Mouse (Mus musculus) left cerebral cortex, adult 6 months (tissue): ENCODE results near the gene Olfr213. TPM values are rescaled to one million over a fixed set of nuclear protein-coding genes. Genes with fewer than 3 reads are reported as not detected.

Experiments used
- long read RNA-seq, 2 experiments: library from polyadenylated mRNA; unstranded; transcript quantifications; one replicate each; pipeline ENCODE4 v2.0.0; 2019 to 2020
- polyA plus RNA-seq: library from polyadenylated mRNA; unstranded; fragments of <200 nt; fragmentation: Nextera tagmentation; gene quantifications from 2 replicates; pipeline ENCODE4 v1.2.3, GENCODE M21; 2021

Gene Olfr213
- polyA plus RNA-seq, result not detected in 2 replicates
- long read RNA-seq, experiment 1, result 0 reads
- long read RNA-seq, experiment 2, result 0 reads

GRCm38 (mm10) chr6:116538156-116538555, at the start of gene Olfr213:
TSS of gene Olfr213 (plus strand) at chr6:116538456.

GRCm38 (mm10) chr6:116488791-116489190, 49.5 kb upstream of the Olfr213 start, which contains the start of gene Olfr211:
TSS of gene Olfr211 (plus strand) at chr6:116489091.

GRCm38 (mm10) chr6:116506302-116507003, 31.8 kb upstream of the Olfr213 start, which contains the start of gene Olfr212:
TSS of gene Olfr212 (plus strand) at chr6:116506516.

GRCm38 (mm10) chr6:116550841-116551240, 12.6 kb downstream of the Olfr213 start, which contains the start of gene Gm5580:
TSS of gene Gm5580 (plus strand) at chr6:116551141.

GRCm38 (mm10) chr6:116553935-116554334, 15.7 kb downstream of the Olfr213 start, which contains the start of gene Olfr214:
TSS of gene Olfr214 (plus strand) at chr6:116554235.

GRCm38 (mm10) chr6:116584095-116584494, 45.8 kb downstream of the Olfr213 start, which contains the start of gene Olfr215:
TSS of gene Olfr215 (minus strand) at chr6:116584195.

Other genes with a start within 250 kb of the Olfr213 start
- gene March8, start 200.4 kb upstream of the Olfr213 start, polyA plus RNA-seq, result 12.2 and 26.5 TPM in 2 replicates
- gene Alox5, start 77.3 kb upstream of the Olfr213 start, polyA plus RNA-seq, result 0.44 and 0.45 TPM in 2 replicates
- gene Olfr211, start 49.4 kb upstream of the Olfr213 start, polyA plus RNA-seq, result not detected in 2 replicates
- not detected in 2 replicates for gene Olfr212, start 31.9 kb upstream of the Olfr213 start, polyA plus RNA-seq
- 0.16 and 0.64 TPM in 2 replicates for gene Gm5580, start 12.7 kb downstream of the Olfr213 start, polyA plus RNA-seq
- not detected in 2 replicates for gene Olfr214, start 15.8 kb downstream of the Olfr213 start, polyA plus RNA-seq
- not detected in 2 replicates for gene Olfr215, start 45.7 kb downstream of the Olfr213 start, polyA plus RNA-seq
- 18.2 and 24.3 TPM in 2 replicates for gene Zfp422, start 90.5 kb downstream of the Olfr213 start, polyA plus RNA-seq
- 0.59 and 1.3 TPM in 2 replicates for gene Depp1, start 112.2 kb downstream of the Olfr213 start, polyA plus RNA-seq
- gene Rassf4, start 135.5 kb downstream of the Olfr213 start, polyA plus RNA-seq, result 4.4 and 4.5 TPM in 2 replicates
- gene Tmem72, start 178.5 kb downstream of the Olfr213 start, polyA plus RNA-seq, result 0.03 TPM in 1 of 2 replicates, not detected in the other